In genomic region chr5:7933933-7934675, GRCm38 (mm10) we compare ENCODE assay signal across 14 mouse cellular contexts. TPM values are rescaled to one million over a fixed set of nuclear protein-coding genes. Genes with fewer than 3 reads are reported as not detected.
DNase-seq lines count a peak whose midpoint lies in the region; ATAC-seq and TF ChIP-seq lines count a peak whose summit lies in the region.
"Had no signal": no experiment of that assay in that cellular context is flagged by ENCODE, and none has a peak within 500 bp of the region (broad histone marks: within the 10 kb centered on the region; RNA-seq: fewer than 3 reads in every experiment).

No protein-coding gene starts in this region.

- peak; percentile 26 for DNase-seq in kidney, postnatal 10 days
- DNase-seq in kidney, adult 8-10 months, result no peak
- DNase-seq in Patski (ENCODE audit: low read depth, low spot score), result no peak
- DNase-seq in fibroblast of lung, adult 2 months (ENCODE audit: low read depth), result peak; percentile 29
- DNase-seq in lung, postnatal 4 days, result peak; percentile 11 to 32
- no peak for DNase-seq in thymus, postnatal 10 days (ENCODE audit: low spot score in 2 of 2)
- DNase-seq in adrenal gland, adult 18-20 months (ENCODE audit: low spot score in 2 of 2), result no peak
- DNase-seq: adrenal gland, adult 8-10 months; cerebellum, postnatal 14 days; kidney, adult 11 months; liver, embryonic 13.5 days; right cerebral cortex, postnatal 25 days had no signal

- TF ChIP-seq CTCF in Patski (IDR thresholded peaks at IDR 0.05), result no peak

- CTCF ChIA-PET in Patski (lab: Charles Lee), result no interaction called here

- peak; percentile 31 for ATAC-seq in Patski

- peaks cover 8% of the 10 kb centered on the region for H3K27me3 ChIP-seq in Patski
- H3K27me3 ChIP-seq: embryonic facial prominence, embryonic 12.5 days; liver, embryonic 13.5 days had no signal

- POLR2A ChIA-PET in Patski (lab: Charles Lee), result no interaction called here

- in situ Hi-C loops in Patski (cut with MboI; ENCODE audit: low pct_unique_long_range_greater_than_20kb), result no loop called here

RNA-seq across cellular contexts. Expression of gene Steap4, which starts 26.2 kb away (rescaled TPM):
- polyA plus RNA-seq in Patski (2021), result 0.09 TPM
- 10 to 100 TPM; 12.6 to 64.5 TPM for total RNA-seq in adrenal gland, adult 18-20 months (2021)
- total RNA-seq: hematopoietic stem cell, adult 5-6 weeks had no signal

Comparison
In these comparisons a context has a peak if more than half of its experiments do, and no peak if none do; other contexts are left out.
1. DNase-seq: peak in kidney, postnatal 10 days (single experiment), fibroblast of lung, adult 2 months (single experiment) and lung, postnatal 4 days (2 of 2); none in kidney, adult 8-10 months (0 of 2), Patski (single experiment), thymus, postnatal 10 days (0 of 2) and adrenal gland, adult 18-20 months (0 of 2).